Mouse (Mus musculus) limb, embryonic 11.5 days (tissue): ENCODE results near the gene Tob2. TPM values are rescaled to one million over a fixed set of nuclear protein-coding genes. Genes with fewer than 3 reads are reported as not detected.
A peak's percentile ranks its signal among the peaks of the same experiment; 100 is the strongest.

ENCODE experiments used
- ATAC-seq: fragments of 200-750 bp; cut with Nextera tagmentation; 2 replicates; pipeline ENCODE4 v1.8.0; 2017; ENCODE audit warnings: low read depth; ENCODE audit not compliant: insufficient number of reproducible peaks, low FRiP score, low TSS enrichment
- DNase-seq: peaks from one replicate; pipeline ENCODE4 v3.0.0-alpha.2; 2015; ENCODE audit warnings: low spot score
- H3K27ac ChIP-seq: fragments of 300-500 bp; sonication (generic); replicated peaks from 2 replicates; pipeline ENCODE4 v1.5.1; 2014; ENCODE audit warnings: low read depth, mild to moderate bottlenecking, low read length
- H3K27me3 ChIP-seq: fragments of 300-500 bp; sonication (generic); 2 replicates; pipeline ENCODE4 v1.6.1; 2014; ENCODE audit warnings: mild to moderate bottlenecking, low read length, mixed read lengths; ENCODE audit not compliant: control insufficient read depth, insufficient read depth
- H3K36me3 ChIP-seq: fragments of 300-500 bp; sonication (generic); 2 replicates; pipeline ENCODE4 v1.6.1; 2014; ENCODE audit warnings: mild to moderate bottlenecking, low read length, moderate library complexity, mixed read lengths; ENCODE audit not compliant: control insufficient read depth, insufficient read depth
- H3K4me1 ChIP-seq: fragments of 300-500 bp; sonication (generic); 2 replicates; pipeline ENCODE4 v1.6.1; 2014; ENCODE audit warnings: low read length, mixed read lengths; ENCODE audit not compliant: control insufficient read depth, insufficient read depth
- H3K4me2 ChIP-seq: fragments of 300-500 bp; sonication (generic); 2 replicates; pipeline ENCODE4 v1.6.1; 2014; ENCODE audit warnings: low read depth, mild to moderate bottlenecking, moderate library complexity; ENCODE audit not compliant: severe bottlenecking
- H3K4me3 ChIP-seq: fragments of 300-500 bp; sonication (generic); 2 replicates; pipeline ENCODE4 v1.5.1; 2014; ENCODE audit warnings: low read depth, low read length
- H3K9ac ChIP-seq: fragments of 300-500 bp; sonication (generic); 2 replicates; pipeline ENCODE4 v1.6.1; 2014; ENCODE audit warnings: mild to moderate bottlenecking, low read length
- H3K9me3 ChIP-seq: fragments of 300-500 bp; sonication (generic); 2 replicates; pipeline ENCODE4 v1.6.1; 2016; ENCODE audit warnings: low read length; ENCODE audit not compliant: control insufficient read depth
- WGBS: fragments of 180-500 bp; shearing (Covaris S2); extraction: QIAGEN DNeasy Blood & Tissue Kit; methylation state at CpG from one replicate; pipeline ENCODE4 v1.1.7; 2014; 5-methylcytosine and 5-hydroxymethylcytosine counted together
- polyA plus RNA-seq: library from polyadenylated mRNA; unstranded; fragments of >200 nt; fragmentation: Nextera tagmentation; extraction: Ambion mirVana; gene quantifications from 2 replicates; pipeline ENCODE4 v1.2.1, GENCODE M21; 2014

The Tob2 gene
- polyA plus RNA-seq, 1 experiment from 2014 or later, result 16.8 TPM

DNA sequence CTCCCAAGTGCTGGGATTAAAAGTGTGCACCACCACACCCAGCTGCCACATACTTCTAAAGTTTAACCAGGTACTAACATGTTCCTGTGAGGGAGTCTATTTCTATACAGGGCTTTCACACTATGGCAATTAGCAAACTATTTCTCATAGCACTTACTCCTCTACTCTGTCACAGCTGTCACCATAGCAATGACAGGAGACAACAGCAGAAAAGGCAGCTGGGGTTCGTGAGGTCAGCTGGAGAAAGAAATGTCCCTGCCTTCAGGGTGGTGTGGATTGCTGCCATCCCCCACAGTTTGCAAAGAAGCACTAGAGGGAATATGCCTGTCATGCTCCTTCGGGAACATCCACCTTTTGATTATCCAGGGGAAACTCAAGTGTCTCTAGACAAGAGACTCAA is 49.8 kb downstream of the Tob2 start:
- Histone ChIP-seq H3K4me1 (0 out of 2 replicates have a peak, but pooled peaks cover 6% of the 10 kb centered on the region), H3K27ac (no peak overlapping the region)

DNA sequence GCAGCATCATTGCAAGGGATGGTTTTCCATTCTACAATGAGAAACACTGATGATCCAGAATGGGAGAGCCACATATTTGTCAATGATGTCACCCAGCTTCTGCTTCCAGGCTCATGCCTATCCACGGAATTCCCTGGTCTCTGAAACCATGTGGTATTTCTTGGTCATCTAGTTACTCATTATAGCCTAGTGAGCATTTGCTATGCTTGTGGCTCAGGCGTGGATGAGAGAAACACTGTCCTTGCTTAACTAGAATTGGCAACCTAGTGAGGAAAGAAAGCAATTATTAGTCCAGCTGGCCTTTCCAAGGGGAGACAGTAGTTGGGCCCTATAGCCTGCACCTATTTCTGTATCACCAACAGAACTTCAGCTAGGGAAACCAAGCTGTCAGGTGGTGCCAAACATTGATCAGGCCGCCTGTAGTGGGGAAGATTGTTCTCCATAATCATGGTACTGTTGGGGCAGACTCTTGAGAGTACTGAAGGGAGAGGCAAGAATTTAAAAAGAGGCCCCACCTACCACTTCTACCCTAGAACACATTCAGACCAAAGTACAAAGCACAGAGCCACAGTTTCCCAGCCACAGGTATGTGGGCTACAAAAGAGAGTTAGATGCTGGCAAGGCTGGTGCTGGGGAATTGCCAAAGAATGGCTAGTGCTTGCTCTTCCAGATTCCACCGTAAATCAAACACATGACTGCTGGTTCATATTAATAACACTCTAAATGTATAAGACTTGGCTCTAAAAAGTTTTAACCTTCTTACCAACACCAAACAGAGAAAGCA is 51.8 kb downstream of the Tob2 start:
- H3K4me3 ChIP-seq, result no peak overlapping the region
- ATAC-seq (no peak), DNase-seq (no peak)
- H3K4me1 ChIP-seq, result peaks cover 8% of the 10 kb centered on the region
- H3K9me3 ChIP-seq, result no peaks in the 10 kb centered on the region; the same call in 1 of the 2 replicates
- WGBS, result 81% methylated on average over 4 of the region's 4 CpGs
- H3K27ac ChIP-seq, result no peak overlapping the region
- no peak overlapping the region for H3K9ac ChIP-seq
- no peaks in the 10 kb centered on the region for H3K27me3 ChIP-seq
- no peak overlapping the region for H3K4me2 ChIP-seq
- H3K36me3 ChIP-seq, result no peaks in the 10 kb centered on the region

More for the DNA sequence above, 49.8 kb downstream of the Tob2 start:
- Histone ChIP-seq H3K9me3 (no peaks in the 10 kb centered on the region), H3K27me3 (no peaks in the 10 kb centered on the region), H3K4me3 (no peak overlapping the region), H3K9ac (no peak overlapping the region), H3K36me3 (no peaks in the 10 kb centered on the region), H3K4me2 (no peak overlapping the region)
- ATAC-seq, result no peak
- no peak for DNase-seq
- 74% methylated on average over 2 of the region's 2 CpGs for WGBS

DNA sequence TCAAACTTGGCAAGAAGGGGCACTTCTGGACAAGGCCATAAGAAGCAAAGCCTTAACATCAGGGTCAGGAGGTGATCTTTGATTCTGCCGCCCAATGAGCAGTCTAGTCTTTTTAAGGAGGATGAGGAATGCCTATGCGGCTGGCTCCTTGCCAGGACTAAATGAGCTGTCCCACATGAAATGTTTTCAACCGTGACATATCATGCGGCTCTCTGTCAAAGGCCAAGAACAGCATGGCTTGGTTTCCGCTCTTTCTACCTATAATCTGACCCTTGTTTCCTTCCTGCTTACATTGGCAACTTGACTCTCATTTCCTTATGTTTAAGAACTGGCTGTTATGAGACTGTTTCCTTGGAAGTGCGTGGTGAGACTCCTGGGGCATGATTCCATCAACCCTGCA is 53.0 kb downstream of the Tob2 start:
- no peak overlapping the region for H3K27ac ChIP-seq
- no peaks in the 10 kb centered on the region for H3K36me3 ChIP-seq
- no peak overlapping the region for H3K4me3 ChIP-seq
- H3K4me2 ChIP-seq, result no peak overlapping the region
- no peak for DNase-seq
- no peak overlapping the region for H3K9ac ChIP-seq
- no peaks in the 10 kb centered on the region; the same call in 1 of the 2 replicates for H3K9me3 ChIP-seq
- H3K27me3 ChIP-seq, result no peaks in the 10 kb centered on the region
- no peak for ATAC-seq
- 78% methylated on average over 6 of the region's 6 CpGs for WGBS
- peaks cover 8% of the 10 kb centered on the region for H3K4me1 ChIP-seq

DNA sequence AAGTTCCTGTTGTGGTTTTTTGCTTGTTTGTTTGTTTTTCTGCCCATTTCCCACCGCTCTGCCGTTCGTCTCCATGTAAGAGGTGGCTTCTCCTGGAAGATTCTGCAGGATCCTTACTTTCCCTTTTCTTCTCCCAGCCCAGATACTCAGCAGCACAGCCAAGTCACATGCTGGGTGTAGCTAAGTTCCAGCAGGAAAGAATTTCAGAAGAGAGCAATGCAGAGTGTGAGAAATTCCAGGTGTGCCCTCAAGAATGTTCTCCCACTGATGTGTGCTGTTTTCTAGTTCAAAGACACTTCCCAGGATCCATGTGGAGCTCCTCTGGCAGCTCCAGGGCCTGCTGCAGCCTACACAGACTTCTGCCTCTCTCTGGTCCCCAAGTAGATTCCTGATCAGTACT is 53.7 kb downstream of the Tob2 start:
- DNase-seq, result no peak
- WGBS, result 81% methylated on average over 3 of the region's 3 CpGs
- Histone ChIP-seq H3K4me2 (no peak overlapping the region), H3K36me3 (no peaks in the 10 kb centered on the region), H3K27me3 (no peaks in the 10 kb centered on the region), H3K4me3 (no peak overlapping the region), H3K9ac (no peak overlapping the region), H3K9me3 (no peaks in the 10 kb centered on the region; the same call in 1 of the 2 replicates), H3K4me1 (peaks cover 8% of the 10 kb centered on the region), H3K27ac (no peak overlapping the region)
- ATAC-seq, result no peak

DNA sequence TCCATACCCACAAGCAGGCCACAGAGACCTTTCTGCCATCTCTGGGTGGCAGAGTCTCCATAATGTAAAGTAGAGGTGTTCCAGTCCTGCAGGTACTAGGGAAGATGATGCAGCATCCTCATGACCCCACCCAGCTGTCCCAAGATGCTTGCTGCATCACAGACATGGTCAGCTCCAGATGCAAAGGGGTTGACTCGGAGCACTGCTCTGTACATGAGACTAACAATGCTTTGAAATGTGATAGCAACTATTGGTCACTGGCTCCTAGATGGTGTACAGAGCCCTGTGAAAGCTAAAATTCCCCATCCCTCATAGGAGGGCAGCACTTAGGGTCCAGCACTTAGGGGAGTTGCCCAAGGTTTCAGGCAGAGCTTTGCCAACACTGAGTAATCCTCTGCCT is 54.4 kb downstream of the Tob2 start:
- Histone ChIP-seq H3K9ac (no peak overlapping the region), H3K9me3 (no peaks in the 10 kb centered on the region; the same call in 1 of the 2 replicates), H3K27ac (no peak overlapping the region), H3K4me1 (peaks cover 8% of the 10 kb centered on the region), H3K4me3 (no peak overlapping the region), H3K36me3 (no peaks in the 10 kb centered on the region), H3K4me2 (no peak overlapping the region), H3K27me3 (no peaks in the 10 kb centered on the region)
- WGBS, result 32% methylated on average over 1 of the region's 1 CpGs
- DNase-seq, result no peak
- no peak for ATAC-seq

DNA sequence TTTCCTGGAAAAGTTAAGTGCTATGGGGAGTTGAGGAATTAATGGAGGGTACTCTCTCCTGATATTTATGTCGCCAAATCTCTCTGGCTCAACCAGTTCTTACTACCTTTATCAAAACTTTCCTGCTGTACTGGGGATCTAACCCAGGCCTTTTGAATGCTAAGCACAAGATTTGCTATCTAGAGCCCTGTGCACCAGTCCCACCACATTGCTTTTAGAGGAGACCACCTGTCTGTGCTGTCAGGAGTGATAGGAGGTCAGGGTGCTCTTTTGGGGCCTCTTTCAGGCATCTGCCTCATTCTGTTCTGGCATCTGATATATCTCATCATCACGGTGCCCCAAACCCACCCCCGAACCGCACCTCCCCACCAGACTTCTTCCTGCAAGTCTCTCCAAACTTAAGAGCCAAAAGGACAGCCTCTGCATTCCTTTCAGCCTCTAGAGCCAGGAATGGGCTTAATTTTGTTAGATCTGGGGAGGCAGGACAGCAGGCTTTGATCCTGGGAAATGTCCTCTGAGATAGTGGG is 55.1 kb downstream of the Tob2 start:
- no peak overlapping the region for H3K4me3 ChIP-seq
- H3K9me3 ChIP-seq, result no peaks in the 10 kb centered on the region; the same call in 1 of the 2 replicates
- DNase-seq (no peak), ATAC-seq (no peak)
- no peaks in the 10 kb centered on the region for H3K36me3 ChIP-seq
- H3K4me1 ChIP-seq, result peaks cover 8% of the 10 kb centered on the region
- 66% methylated on average over 4 of the region's 4 CpGs for WGBS
- no peaks in the 10 kb centered on the region for H3K27me3 ChIP-seq
- H3K27ac ChIP-seq, result no peak overlapping the region
- no peak overlapping the region for H3K4me2 ChIP-seq
- H3K9ac ChIP-seq, result no peak overlapping the region

DNA sequence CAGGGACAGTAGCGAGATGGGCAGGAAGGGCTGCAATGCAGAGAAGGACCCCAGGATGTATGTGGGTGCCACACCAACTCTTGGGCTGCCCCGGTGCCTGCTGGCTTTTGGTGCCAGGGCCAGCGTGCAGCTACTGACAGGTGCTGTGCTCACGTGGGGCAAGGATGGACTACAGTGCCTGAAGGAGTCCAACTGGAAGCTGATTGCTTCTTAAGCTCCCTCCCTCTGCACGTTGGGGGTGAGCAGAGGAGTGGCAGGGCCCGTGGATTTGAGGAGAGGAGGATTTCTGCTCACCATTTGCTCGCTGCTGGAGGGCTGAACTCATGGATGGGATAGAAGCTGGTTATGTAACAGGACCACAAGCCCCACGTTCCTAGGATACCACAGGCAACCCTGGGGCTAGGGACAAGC is 55.6 kb downstream of the Tob2 start:
- no peaks in the 10 kb centered on the region for H3K27me3 ChIP-seq
- no peak overlapping the region; the same call in 1 of the 2 replicates for H3K27ac ChIP-seq
- peak overlapping the region; percentile 17; the same call in 1 of the 2 replicates for H3K4me3 ChIP-seq
- H3K9me3 ChIP-seq, result no peaks in the 10 kb centered on the region; the same call in 1 of the 2 replicates
- DNase-seq (no peak), ATAC-seq (peak; percentile 33; the same call in 1 of the 2 replicates)
- H3K36me3 ChIP-seq, result no peaks in the 10 kb centered on the region
- 20% methylated on average over 8 of the region's 8 CpGs for WGBS
- peaks cover 8% of the 10 kb centered on the region for H3K4me1 ChIP-seq
- H3K4me2 ChIP-seq, result peak overlapping the region; percentile 41
- H3K9ac ChIP-seq, result peak overlapping the region; percentile 27

DNA sequence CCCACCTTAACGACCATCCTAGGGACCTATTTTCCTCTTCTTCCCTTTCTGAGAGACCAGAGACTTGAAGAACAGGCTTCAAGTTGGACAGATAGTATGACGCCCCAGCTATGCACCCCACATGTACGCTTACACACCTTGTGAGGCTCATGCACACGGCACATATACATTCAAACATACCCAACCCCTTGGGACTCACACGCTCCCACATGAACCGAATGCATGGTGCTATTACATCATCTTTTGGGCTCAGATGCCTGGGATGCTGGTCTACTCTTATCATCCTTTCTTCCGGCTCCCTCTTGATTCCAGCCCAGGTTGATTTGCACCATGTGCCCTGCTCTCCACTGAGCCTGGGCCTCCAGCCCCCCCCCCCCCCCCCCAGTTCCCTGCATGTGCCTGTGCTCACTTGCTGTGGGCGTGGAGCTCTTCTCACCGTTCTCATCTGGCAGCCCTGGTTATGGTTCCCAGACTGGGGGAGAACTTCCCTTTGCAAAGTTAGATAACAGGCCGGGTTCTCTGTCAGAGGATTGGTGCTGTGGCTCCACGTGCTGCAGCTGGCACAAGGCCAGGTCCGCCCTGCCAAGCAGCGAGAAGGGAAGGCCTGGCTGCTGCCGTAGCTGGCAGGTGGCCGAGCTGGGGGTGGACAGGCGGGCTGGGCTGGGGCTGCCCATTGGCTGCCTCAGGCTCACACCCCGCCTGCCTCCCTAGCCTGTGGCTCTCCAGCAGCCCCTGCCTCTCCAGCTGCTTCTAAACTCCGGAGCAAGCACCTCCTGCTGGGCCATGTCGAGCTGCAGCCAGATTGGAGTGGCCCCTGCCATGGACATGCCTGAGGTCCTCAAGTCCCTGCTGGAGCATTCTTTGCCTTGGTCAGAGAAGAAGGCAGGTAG is 56.4 kb downstream of the Tob2 start, which contains the start of gene Tef:
Gene Tef (plus strand): TSS at position 421 of the 890 bp plus-strand sequence.
- ATAC-seq (peak; percentile 96), DNase-seq (peak; percentile 86)
- H3K4me1 ChIP-seq, result peaks cover 8% of the 10 kb centered on the region
- H3K9ac ChIP-seq, result peak within 1 kb of the TSS; percentile 27
- no peaks in the 10 kb centered on the region for H3K36me3 ChIP-seq
- peak within 1 kb of the TSS; percentile 41 for H3K4me2 ChIP-seq
- H3K27ac ChIP-seq, result no peak within 1 kb of the TSS; the same call in 1 of the 2 replicates
- H3K4me3 ChIP-seq, result peak within 1 kb of the TSS; percentile 17
- WGBS, result 27% methylated on average over 19 of the region's 19 CpGs
- no peaks in the 10 kb centered on the region; the same call in 1 of the 2 replicates for H3K9me3 ChIP-seq
- no peaks in the 10 kb centered on the region for H3K27me3 ChIP-seq
